In the genomic region with DNA sequence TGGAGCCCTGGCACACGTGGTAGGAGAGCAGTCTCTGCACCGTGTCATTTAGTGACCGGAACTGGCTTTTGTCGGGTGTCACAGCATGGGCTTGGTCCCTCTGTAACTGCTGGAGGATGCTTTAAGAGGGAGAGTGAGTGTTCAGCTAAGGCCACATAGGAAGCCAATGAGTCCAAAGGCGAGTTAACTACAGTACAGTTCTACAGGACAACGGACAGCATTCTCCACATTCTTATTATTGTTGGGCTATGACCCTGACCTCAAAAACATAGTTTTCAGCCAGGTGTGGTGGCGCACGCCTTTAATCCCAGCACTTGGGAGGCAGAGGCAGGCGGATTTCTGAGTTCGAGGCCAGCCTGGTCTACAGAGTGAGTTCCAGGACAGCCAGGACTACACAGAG, we compare ENCODE assay signal across 20 mouse cellular contexts. TPM values are rescaled to one million over a fixed set of nuclear protein-coding genes. Genes with fewer than 3 reads are reported as not detected.
"Had no signal": no experiment of that assay in that cellular context is flagged by ENCODE, and none has a peak within 500 bp of the region (broad histone marks: within the 10 kb centered on the region; RNA-seq: fewer than 3 reads in every experiment).

No protein-coding gene starts in this region.

- H3K27me3 ChIP-seq: midbrain, embryonic 12.5 days; neural tube, embryonic 13.5 days; neural tube, embryonic 15.5 days had no signal

- H3K4me3 ChIP-seq: midbrain, embryonic 10.5 days; midbrain, embryonic 12.5 days; myocyte; neural tube, embryonic 13.5 days; neural tube, embryonic 15.5 days had no signal

- H3K9me3 ChIP-seq: midbrain, embryonic 10.5 days; midbrain, embryonic 12.5 days; neural tube, embryonic 13.5 days; neural tube, embryonic 15.5 days had no signal

- DNase-seq: lung, embryonic 14.5 days; lung, postnatal 10 days; lung, postnatal 4 days; midbrain, embryonic 14.5 days; retina, postnatal 1 day; right cerebral cortex, adult 18-20 months; right cerebral cortex, postnatal 25 days; right cerebral cortex, postnatal 4 days; spleen, adult 18-20 months; thymus, adult 18-20 months; thymus, postnatal 14 days had no signal

- H3K9ac ChIP-seq: lung, embryonic 14.5 days; midbrain, embryonic 12.5 days; neural tube, embryonic 13.5 days; neural tube, embryonic 15.5 days had no signal

- H3K4me1 ChIP-seq: midbrain, embryonic 10.5 days; midbrain, embryonic 12.5 days; neural tube, embryonic 15.5 days had no signal

- H3K27ac ChIP-seq: midbrain, embryonic 10.5 days; midbrain, embryonic 12.5 days; neural tube, embryonic 13.5 days; neural tube, embryonic 15.5 days had no signal

RNA-seq across cellular contexts. Expression of a gene that starts 44.9 kb away (rescaled TPM):
- total RNA-seq: megakaryocyte, adult 5-6 weeks; megakaryocyte-erythroid progenitor cell, adult 5-6 weeks had no signal
- polyA plus RNA-seq: midbrain, embryonic 16.5 days; small intestine, adult 2 months had no signal
